Mouse (Mus musculus): ENCODE measurements around the gene Foxk1.

DNA sequence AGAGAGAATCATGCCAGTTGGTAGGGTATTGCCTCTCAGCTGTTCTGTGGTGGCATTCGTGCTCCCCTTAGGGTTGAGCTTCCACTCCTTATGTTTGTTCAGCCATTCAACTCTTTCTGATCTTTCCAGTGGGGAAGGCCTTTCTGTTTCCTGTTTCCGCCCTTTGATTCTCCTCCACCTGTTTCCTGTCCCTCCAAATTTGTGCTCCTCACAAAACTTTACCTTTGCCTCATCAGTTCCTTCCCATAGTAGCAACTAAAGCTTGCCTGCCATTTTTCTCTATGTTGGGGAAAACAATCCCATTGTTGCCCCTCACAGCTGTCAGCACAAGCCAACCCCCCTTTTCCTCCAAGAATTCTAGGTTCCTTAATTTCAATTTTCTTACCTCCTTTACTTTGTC is 23.2 kb upstream of the Foxk1 start:
- TF ChIP-seq ZNF384 (IDR thresholded peaks at IDR 0.05; ENCODE audit: low read depth, low read length) = no peak
- TF ChIP-seq HCFC1 (IDR thresholded peaks at IDR 0.05; ENCODE audit: borderline replicate concordance, insufficient read depth, low read length) = no peak
